Mouse (Mus musculus) 416B (cell line): ENCODE results near the gene Nt5dc1.
A peak's percentile ranks its signal among the peaks of the same experiment; 100 is the strongest.
"Not testable (repeated sequence)": the region's sequence is repeated elsewhere in the genome, so short reads cannot be mapped to it uniquely, and the experiment has no call there.

Source experiments
- DNase-seq: peaks from one replicate; pipeline ENCODE4 v3.0.0; 2011; ENCODE audit warnings: low read depth

Nt5dc1 gene

GRCm38 (mm10) chr10:34418204-34418756, at the start of gene Nt5dc1:
Gene Nt5dc1, minus strand, starts transcription at chr10:34418552.
- DNase-seq, result peak; percentile 96

DNA sequence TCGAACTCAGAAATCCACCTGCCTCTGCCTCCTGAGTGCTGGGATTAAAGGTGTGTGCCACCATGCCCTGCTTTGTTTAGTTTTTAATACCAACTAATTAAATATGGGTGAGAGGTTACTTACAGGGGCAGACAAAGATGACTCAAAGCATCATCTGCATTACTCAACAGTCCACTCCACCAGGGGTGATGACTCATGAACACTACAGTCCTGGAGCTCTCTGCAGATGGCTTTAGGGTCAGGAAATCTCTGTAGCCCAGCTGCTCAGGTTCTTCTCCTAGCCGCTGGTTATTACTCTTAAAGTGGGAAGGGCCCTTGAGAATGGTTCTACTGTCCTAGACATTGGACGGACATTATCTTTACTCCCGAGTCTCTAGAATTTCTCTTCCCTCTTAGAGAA, 46.0 kb upstream of the Nt5dc1 start:
- peak; percentile 81 for DNase-seq

GRCm38 (mm10) chr10:34461451-34461850, 43.1 kb upstream of the Nt5dc1 start:
- no peak for DNase-seq

- DNase-seq, result no peak
Measured at GRCm38 (mm10) chr10:34449469-34449868, 31.1 kb upstream of the Nt5dc1 start.

GRCm38 (mm10) chr10:34434191-34434590, 15.8 kb upstream of the Nt5dc1 start:
- not testable (repeated sequence) for DNase-seq

- peak; percentile 27 for DNase-seq
Measured at GRCm38 (mm10) chr10:34431783-34432182, 13.4 kb upstream of the Nt5dc1 start.

DNA sequence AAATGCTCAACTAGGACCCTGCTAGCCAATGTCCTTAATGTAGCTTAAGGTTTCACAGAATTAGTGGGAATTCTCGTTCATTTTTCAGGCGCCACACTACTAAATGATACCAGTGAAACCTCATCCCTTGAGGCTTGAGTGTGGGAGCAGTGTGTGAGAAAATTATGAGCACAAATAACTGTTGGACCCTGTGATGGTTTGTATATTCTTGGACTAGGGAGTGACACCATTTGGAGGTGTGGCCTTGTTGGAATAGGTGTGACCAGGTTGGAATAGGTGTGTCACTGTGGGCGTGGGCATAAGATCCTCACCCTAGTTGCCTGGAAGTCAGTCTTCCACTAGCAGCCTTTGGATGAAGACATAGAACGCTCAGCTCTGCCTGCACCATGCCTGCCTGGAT, 442 bp upstream of the Nt5dc1 start:
- not testable (repeated sequence) for DNase-seq

DNA sequence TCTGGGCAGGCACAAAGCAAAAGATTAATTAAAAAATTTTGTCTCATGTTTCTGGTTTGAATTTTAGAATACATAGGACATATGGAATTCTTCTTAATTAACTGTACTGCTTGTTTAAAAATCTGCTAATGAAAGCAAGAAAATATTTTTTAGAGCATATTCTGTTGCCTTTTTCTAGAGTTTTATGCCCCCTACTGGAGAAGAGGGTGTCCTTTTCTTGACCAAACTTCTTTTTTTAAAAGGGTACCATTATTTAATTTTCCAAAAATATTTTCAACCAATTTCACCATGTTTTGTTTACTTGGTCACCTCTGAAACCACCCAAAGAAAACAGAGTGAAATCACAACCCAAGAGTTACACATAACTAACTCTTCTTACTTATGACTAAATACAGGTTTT, 19.1 kb downstream of the Nt5dc1 start:
- peak; percentile 24 for DNase-seq

DNA sequence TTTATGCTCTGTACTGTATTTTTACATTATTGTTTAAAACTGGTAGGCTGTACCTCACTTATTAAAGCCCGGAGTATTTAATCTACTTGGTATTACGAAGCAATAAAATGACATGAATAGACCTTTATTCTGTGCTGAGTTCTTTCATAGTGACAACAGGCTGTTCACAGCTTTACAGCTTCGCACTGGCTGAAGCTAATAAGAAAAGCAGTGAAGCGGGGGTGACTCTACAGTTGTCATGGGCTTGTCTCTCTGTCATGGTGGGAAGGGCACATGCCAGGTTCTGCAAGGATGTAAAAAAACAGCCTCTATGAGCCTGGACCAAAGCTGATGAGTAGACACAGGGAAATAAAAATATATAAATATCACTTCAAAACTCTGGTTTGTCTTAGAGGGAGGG, 21.4 kb downstream of the Nt5dc1 start:
- DNase-seq, result no peak

- no peak for DNase-seq
Measured at GRCm38 (mm10) chr10:34389681-34390080, 28.7 kb downstream of the Nt5dc1 start, which contains the start of gene Col10a1. Gene Col10a1, plus strand, starts transcription at chr10:34389981.

DNA sequence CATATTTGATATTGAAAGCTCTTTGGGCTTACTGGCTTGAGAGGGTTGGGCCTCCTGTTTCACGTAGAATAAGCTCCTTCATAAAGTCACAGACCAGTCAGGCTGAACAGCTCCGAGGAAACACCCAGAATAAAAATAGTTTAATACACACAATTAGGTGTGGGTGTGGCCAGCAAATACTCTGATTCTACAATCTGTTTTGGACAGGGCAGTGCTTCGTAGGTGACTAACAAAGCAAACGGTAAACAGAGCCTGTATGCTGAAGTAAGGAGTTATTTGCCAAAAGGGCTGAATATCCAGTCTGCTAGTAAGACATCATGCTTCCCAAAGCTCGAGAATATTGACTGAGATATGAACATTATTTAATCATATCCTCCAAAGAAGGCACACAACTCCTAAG, 32.7 kb downstream of the Nt5dc1 start:
- DNase-seq, result no peak

- no peak for DNase-seq
Measured at GRCm38 (mm10) chr10:34373332-34373731, 45.0 kb downstream of the Nt5dc1 start.

DNA sequence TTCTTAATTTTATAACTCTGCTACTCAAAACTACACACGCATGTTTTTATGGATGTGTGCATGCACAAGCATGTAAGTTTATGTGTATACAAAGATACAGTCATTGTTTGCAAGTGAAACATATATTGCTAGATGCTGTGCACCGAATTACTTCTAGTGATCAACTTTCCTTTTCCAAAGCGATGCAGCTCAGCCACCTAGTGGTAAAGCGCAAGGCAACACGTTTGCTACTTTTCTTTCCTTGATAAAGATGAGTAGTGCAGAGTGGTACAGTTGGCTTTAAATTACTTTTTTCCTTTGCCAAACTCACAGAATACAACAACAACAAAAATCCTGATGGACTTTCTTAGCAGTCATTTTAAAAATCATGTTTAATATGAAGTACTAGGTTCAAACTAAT, 50.2 kb downstream of the Nt5dc1 start:
- peak; percentile 43 for DNase-seq

DNA sequence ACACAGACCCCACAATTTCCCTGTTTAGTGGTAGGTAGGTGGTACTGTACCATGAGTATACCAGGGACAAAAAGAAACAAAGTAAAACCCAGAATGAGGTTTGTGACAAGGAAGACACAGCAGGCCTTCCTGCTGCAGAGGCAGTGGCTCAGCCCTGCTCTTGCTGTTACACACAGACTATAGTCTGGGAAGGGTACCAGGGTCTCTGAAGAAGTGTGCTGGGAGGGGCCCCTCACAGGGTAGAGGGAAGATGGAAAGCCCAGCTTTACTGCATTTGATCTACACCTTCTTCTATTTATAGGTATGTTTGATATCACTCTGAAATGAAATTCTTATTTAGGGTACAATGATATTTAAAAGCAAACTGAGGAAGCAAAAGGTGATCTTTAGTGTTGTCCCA, 54.6 kb downstream of the Nt5dc1 start:
- no peak for DNase-seq

DNA sequence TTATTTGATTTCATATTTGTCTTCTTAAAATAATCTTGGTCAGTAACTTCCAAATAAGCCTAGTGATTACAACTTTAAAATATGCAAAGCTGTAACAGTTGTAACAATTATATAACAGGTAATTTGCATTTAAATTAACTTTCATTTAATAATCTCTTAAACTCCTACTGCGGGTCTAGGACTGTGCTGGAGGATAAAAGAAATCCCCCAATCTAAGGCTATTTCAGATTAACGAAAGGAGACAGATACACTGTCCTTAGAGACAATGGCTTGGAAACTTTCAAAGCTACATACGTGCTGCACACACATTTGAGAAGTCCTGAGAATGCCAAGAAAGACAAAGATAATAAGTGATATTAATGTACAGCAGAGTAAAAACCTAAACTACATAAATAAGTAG, 60.1 kb downstream of the Nt5dc1 start:
- no peak for DNase-seq

DNA sequence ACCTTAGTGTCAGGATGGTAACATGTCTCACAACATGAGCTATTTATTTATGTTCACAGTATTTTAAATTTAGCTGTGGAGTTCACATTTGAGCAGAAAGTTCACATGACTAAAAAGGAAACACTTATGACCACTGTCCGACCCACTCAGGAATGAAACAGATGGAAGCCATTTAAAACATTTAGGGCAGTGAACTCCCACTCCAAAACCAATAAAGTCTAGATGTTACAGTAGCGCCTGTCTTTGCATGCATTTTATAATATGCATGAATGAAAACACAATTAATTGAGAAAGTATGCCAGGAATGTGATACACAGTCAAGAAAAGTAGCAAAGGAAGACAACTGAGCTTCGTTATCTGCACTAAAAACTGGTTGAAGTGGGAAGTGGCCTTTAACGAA, 66.2 kb downstream of the Nt5dc1 start:
- DNase-seq, result no peak

DNA sequence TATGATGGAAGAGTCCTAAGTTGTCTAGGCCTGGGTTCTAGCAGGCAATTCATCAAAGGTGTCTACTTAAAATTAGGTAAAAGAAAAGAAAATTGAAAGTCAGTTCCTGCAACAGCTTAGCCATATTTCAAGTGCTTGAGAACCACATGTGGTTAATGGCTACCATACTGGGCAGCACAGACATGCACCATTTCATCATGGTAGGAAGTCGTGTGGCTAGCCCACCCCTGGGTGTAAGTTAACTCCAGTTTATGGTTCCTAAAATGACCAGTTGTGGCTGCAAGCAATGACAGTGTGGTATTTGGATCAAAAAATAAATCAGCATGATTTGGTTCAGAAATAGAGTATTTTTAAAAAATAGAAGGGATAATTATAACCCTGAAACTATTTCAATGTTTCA, 76.5 kb downstream of the Nt5dc1 start:
- DNase-seq, result peak; percentile 68

DNA sequence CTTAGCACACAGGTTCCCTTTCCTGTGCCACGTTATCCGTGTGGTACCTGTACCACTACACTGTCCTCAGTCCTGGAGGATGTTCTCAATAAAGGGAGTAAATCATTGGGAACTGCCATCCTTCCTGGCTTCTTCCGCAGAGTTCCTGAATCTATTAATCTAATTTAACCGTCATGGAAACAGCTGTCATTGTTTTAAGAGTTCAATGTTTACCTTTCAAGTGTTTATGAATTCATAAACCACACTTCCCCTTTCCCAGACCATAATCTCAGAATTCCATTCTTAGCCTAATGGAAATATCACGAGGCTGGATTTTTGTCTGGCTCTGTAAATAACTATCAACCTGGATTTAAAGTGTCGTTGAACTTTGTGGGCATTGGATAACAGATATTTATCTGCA, 77.3 kb downstream of the Nt5dc1 start:
- DNase-seq, result no peak

- peak; percentile 39 for DNase-seq
Measured at GRCm38 (mm10) chr10:34328310-34328709, 90.0 kb downstream of the Nt5dc1 start.

GRCm38 (mm10) chr10:34327144-34327543, 91.2 kb downstream of the Nt5dc1 start:
- no peak for DNase-seq

GRCm38 (mm10) chr10:34326701-34327100, 91.7 kb downstream of the Nt5dc1 start:
- DNase-seq, result peak; percentile 44

DNA sequence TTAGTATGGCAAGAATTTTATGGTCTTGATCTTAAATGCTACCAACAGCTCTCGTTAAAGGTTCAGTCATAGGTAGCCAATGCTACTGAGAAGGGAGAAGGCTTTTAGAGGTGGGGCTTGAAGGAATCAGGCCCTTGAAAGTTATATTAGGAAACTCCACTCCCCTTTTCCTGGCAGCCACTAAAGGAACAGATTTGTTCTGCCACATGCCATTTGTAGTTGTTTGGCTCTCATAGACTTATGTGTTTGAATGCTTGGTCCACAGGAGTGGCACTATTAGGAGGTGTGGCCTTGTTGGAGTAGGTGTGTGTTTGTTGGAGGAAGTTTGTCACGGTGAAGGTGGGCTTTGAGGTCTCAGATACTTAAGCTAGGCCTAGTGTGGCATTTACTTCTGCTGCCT, 97.5 kb downstream of the Nt5dc1 start:
- no peak for DNase-seq

GRCm38 (mm10) chr10:34317217-34317606, 101.1 kb downstream of the Nt5dc1 start:
- DNase-seq, result no peak

GRCm38 (mm10) chr10:34316571-34317216, 101.7 kb downstream of the Nt5dc1 start:
- no peak for DNase-seq
